Mouse (Mus musculus): ENCODE results near the gene Hist1h3f. TPM values are rescaled to one million over a fixed set of nuclear protein-coding genes. Genes with fewer than 3 reads are reported as not detected.
"Not testable (repeated sequence)": the region's sequence is repeated elsewhere in the genome, so short reads cannot be mapped to it uniquely, and the experiment has no call there.

The Hist1h3f gene
- polyA plus RNA-seq, 1 experiment from 2014 or later = not detected

DNA sequence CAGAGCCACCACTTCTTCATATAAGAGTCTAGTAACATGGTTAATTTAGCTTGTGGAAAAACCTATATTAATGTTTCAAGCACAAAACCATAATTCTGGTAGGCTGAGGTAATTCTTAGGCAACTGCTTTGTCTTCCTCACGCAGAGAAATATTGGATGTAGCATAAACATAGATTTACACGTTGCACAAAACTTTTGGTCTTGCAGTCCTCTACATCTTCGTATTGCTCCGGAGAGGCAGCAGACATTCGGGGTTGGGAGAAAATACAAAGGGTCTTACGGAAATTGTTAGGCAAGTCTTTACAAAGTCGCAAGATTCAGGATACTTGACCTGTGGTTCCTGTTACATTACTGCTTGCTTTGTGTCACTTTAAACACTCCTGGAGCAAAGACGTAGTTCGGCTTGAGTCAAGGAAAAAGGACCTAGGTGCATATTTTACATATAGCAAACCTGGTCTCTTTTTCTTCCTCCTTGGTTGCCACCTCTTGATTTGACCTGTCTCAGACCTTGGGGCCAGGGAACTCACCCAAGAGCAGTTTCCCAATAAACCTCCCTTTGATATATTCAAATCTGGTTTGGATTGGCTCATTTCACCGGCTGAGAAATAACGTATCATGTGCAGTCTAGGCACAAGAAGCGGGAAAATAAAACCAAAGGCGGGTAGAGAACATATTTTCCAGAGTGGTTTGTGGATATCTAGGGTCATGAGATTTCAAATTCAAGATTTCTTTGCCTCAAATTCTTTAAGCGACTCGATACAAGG is 9.3 kb upstream of the Hist1h3f start:
- H3K27ac ChIP-seq (ENCODE audit: low read depth, low read length) = peak overlapping the region; percentile 70
- H3K9me3 ChIP-seq (ENCODE audit: control insufficient read depth, low read length) = no peaks in the 10 kb centered on the region
- no peaks in the 10 kb centered on the region for H3K27me3 ChIP-seq (replicated peaks; ENCODE audit: control insufficient read depth, insufficient read depth, low read length)
- H3K9ac ChIP-seq (ENCODE audit: low read depth, low read length) = peak overlapping the region; percentile 47
- WGBS = under 1% methylated on average over 15 of the region's 15 CpGs
- peaks cover 25% of the 10 kb centered on the region for H3K4me1 ChIP-seq (ENCODE audit: control insufficient read depth, insufficient read depth, low read depth, low read length)
- peak; percentile 9 for ATAC-seq
- H3K36me3 ChIP-seq (ENCODE audit: control insufficient read depth, insufficient read depth, low read length) = no peaks in the 10 kb centered on the region
- H3K4me3 ChIP-seq (ENCODE audit: low read length) = peak overlapping the region; percentile 48
- H3K4me2 ChIP-seq (ENCODE audit: low read length) = peak overlapping the region; percentile 63

DNA sequence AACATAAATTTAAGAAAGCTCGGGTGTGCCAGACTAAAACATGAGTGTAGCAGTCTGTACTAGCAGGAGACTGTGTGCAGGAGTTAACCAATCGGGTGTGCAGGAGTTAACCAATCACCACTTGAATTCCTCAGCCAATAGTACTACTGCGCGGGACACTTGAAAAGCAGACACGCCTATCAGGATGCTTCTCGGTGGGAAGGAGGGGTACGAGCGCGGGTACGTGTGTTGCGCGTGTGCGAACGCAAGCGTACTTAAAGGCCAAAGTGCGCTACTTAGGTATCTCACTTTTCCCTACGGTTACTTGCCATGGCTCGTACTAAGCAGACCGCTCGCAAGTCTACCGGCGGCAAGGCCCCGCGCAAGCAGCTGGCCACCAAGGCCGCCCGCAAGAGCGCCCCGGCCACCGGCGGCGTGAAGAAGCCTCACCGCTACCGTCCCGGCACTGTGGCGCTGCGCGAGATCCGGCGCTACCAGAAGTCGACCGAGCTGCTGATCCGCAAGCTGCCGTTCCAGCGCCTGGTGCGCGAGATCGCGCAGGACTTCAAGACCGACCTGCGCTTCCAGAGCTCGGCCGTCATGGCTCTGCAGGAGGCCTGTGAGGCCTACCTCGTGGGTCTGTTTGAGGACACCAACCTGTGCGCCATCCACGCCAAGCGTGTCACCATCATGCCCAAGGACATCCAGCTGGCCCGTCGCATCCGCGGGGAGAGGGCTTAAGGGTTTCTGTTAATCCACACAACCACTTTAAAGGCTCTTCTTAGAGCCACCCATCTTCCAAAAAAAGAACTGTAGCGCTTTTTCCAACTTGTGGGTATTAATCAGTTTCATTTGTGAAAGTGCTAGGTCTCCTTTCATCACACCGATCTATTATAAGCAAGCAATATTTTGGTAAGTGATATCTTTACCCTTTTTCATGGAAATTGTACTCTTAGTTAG is 8.4 kb upstream of the Hist1h3f start, which contains the start of gene Hist1h3g:
Hist1h3g (plus strand) TSS at position 286 of the 939 bp plus-strand sequence.
- H3K4me2 ChIP-seq (ENCODE audit: low read length) = peak within 1 kb of the TSS; percentile 63
- H3K9ac ChIP-seq (ENCODE audit: low read depth, low read length) = peak within 1 kb of the TSS; percentile 47
- peak within 1 kb of the TSS; percentile 48 for H3K4me3 ChIP-seq (ENCODE audit: low read length)
- H3K27ac ChIP-seq (ENCODE audit: low read depth, low read length) = peak within 1 kb of the TSS; percentile 70
- not testable (repeated sequence) for H3K27me3 ChIP-seq (replicated peaks; ENCODE audit: control insufficient read depth, insufficient read depth, low read length); H3K36me3 ChIP-seq (ENCODE audit: control insufficient read depth, insufficient read depth, low read length); H3K9me3 ChIP-seq (ENCODE audit: control insufficient read depth, low read length)
- peaks cover 25% of the 10 kb centered on the region for H3K4me1 ChIP-seq (ENCODE audit: control insufficient read depth, insufficient read depth, low read depth, low read length)
- ATAC-seq = peak; percentile 94
- under 1% methylated on average over 36 of the region's 62 CpGs for WGBS

DNA sequence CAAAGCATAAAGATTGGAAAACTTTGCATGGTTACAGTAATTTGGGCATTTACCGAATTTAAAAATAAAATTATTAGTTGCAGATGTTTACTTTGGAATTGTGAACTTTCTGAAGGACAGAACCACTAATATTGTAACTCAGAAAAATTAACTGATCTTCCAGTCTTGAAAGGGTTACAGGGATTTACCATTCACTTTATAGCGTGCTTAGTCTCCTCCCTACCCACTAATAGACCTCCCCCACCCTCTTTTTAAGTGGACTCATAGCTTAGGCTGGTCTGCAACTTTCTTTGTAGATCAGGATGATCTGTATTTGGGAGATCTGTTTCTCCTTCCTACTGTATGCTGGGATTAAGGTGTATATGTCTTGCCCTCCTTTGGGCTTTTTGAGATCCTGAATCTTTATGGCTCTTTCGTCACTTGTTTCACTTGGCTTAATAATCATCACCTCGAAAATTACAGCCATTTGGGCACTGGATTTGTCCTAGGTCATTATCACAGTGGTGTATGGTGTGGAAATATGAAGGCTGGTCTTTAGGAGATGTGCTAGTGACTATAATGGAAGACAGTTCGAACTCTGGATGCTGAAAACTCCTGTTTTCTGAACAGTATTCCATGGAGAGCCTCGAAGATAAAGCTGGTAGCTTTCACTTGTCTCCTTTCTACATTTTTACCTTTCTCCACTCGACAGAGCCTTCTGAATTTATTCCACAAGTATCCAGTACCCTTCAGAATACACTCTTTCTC is 7.6 kb upstream of the Hist1h3f start:
- peaks cover 25% of the 10 kb centered on the region for H3K4me1 ChIP-seq (ENCODE audit: control insufficient read depth, insufficient read depth, low read depth, low read length)
- no peaks in the 10 kb centered on the region for H3K27me3 ChIP-seq (replicated peaks; ENCODE audit: control insufficient read depth, insufficient read depth, low read length)
- no peak for ATAC-seq
- WGBS = 19% methylated on average over 7 of the region's 7 CpGs
- H3K9ac ChIP-seq (ENCODE audit: low read depth, low read length) = no peak overlapping the region
- H3K27ac ChIP-seq (ENCODE audit: low read depth, low read length) = no peak overlapping the region
- H3K4me2 ChIP-seq (ENCODE audit: low read length) = peak overlapping the region; percentile 63
- peak overlapping the region; percentile 1 for H3K4me3 ChIP-seq (ENCODE audit: low read length)
- H3K9me3 ChIP-seq (ENCODE audit: control insufficient read depth, low read length) = no peaks in the 10 kb centered on the region
- no peaks in the 10 kb centered on the region for H3K36me3 ChIP-seq (ENCODE audit: control insufficient read depth, insufficient read depth, low read length)

DNA sequence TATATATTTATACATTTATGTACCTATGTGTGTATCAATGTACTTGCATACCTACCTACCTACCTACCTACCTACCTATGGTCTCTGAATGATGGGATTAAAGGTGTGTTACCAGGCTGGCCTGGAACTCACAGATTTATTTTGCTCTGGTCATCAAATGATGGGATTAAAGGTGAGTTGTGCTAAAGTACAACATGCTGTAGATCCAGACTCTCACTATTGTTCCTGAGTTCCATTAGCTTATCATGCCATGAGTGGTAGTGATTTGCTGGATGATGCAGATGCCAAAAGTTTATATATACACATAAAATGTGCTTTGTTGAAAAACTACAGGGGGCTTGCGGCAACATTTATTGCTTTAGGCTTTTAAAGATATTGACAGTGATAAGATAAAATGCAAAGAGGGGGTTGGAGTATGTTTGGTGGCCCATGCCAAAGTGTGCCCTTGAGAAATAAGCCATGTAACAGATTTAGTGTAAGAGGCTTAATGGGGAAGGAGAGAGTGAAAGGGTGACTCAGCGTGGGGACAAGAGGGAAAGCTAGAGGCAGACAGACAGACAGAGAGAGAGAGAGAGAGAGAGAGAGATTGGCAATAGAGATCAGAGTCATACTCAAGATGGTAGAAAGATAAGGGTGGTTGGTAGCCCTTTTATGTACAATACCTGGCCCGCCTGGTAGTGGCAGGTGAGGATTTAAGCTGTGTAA is 6.7 kb upstream of the Hist1h3f start:
- Histone ChIP-seq H3K4me3 (ENCODE audit: low read length) (no peak overlapping the region), H3K27ac (ENCODE audit: low read depth, low read length) (no peak overlapping the region), H3K27me3 (replicated peaks; ENCODE audit: control insufficient read depth, insufficient read depth, low read length) (no peaks in the 10 kb centered on the region), H3K36me3 (ENCODE audit: control insufficient read depth, insufficient read depth, low read length) (no peaks in the 10 kb centered on the region), H3K9me3 (ENCODE audit: control insufficient read depth, low read length) (no peaks in the 10 kb centered on the region), H3K9ac (ENCODE audit: low read depth, low read length) (no peak overlapping the region), H3K4me1 (ENCODE audit: control insufficient read depth, insufficient read depth, low read depth, low read length) (peaks cover 20% of the 10 kb centered on the region), H3K4me2 (ENCODE audit: low read length) (peak overlapping the region; percentile 25; the same call in 1 of the 2 replicates)
- ATAC-seq = no peak
- 85% methylated on average over 3 of the region's 3 CpGs for WGBS

DNA sequence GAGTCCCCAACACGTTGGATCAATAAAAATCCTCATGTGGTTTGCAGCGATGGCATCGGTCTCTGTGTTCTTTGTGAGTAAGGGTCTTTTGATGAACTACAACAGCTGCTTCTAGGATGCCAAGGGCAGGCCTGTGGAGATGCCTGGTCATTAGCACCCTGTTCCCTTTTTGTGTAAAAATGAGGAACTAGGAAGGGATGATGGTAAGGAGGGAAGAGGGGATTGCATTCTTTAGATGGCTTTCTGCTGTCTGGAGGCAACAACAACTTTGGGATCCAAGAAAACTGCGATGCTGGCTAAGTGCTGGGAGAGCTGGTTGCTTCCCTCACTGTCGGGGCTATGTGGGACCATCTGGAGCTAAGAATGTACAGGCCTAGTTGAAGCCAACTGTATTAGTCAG is 5.6 kb upstream of the Hist1h3f start:
- no peaks in the 10 kb centered on the region for H3K27me3 ChIP-seq (replicated peaks; ENCODE audit: control insufficient read depth, insufficient read depth, low read length)
- H3K4me1 ChIP-seq (ENCODE audit: control insufficient read depth, insufficient read depth, low read depth, low read length) = peaks cover 14% of the 10 kb centered on the region
- no peak for ATAC-seq
- H3K4me3 ChIP-seq (ENCODE audit: low read length) = no peak overlapping the region
- H3K9ac ChIP-seq (ENCODE audit: low read depth, low read length) = no peak overlapping the region
- H3K9me3 ChIP-seq (ENCODE audit: control insufficient read depth, low read length) = no peaks in the 10 kb centered on the region
- no peak overlapping the region for H3K27ac ChIP-seq (ENCODE audit: low read depth, low read length)
- no peaks in the 10 kb centered on the region for H3K36me3 ChIP-seq (ENCODE audit: control insufficient read depth, insufficient read depth, low read length)
- H3K4me2 ChIP-seq (ENCODE audit: low read length) = no peak overlapping the region
- 79% methylated on average over 5 of the region's 5 CpGs for WGBS

DNA sequence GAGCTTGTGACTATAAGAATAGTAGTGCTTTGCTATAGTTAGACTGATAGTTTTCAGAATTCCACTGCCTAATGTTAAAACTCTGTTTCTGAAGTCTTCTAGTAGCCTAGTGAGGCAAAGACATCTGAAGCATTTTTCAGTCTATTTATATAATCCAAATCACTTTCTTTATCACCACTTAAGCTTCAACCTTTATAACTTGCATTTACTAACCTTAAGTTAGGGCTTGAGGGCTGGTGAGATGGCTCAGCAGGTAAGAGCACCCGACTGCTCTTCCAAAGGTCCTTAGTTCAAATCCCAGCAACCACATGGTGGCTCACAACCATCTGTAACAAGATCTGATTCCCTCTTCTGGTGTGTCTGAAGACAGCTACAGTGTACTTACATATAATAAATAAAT is 4.0 kb upstream of the Hist1h3f start:
- H3K4me3 ChIP-seq (ENCODE audit: low read length); H3K9me3 ChIP-seq (ENCODE audit: control insufficient read depth, low read length); H3K27ac ChIP-seq (ENCODE audit: low read depth, low read length); H3K27me3 ChIP-seq (replicated peaks; ENCODE audit: control insufficient read depth, insufficient read depth, low read length); H3K4me1 ChIP-seq (ENCODE audit: control insufficient read depth, insufficient read depth, low read depth, low read length); H3K4me2 ChIP-seq (ENCODE audit: low read length); H3K36me3 ChIP-seq (ENCODE audit: control insufficient read depth, insufficient read depth, low read length); H3K9ac ChIP-seq (ENCODE audit: low read depth, low read length); ATAC-seq: not testable (repeated sequence)
- 89% methylated on average over 1 of the region's 1 CpGs for WGBS

DNA sequence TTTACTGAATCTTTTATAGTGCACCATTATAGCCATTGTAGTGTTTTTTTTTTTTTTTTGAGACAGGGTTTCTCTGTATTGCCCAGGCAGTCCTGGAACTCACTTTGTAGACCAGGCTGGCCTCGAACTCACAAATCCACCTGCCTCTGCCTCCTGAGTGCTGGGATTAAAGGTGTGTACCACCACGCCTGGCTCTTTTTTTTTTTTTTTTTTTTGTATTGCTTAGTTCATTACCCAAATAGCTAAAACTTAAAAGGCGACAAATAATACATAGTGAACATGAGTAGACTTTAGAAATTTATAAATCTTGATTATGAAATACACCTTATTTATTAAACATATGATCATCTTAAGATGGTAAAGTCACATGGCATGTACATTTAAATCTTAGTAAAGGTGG is 2.4 kb upstream of the Hist1h3f start:
- peaks cover 4% of the 10 kb centered on the region for H3K4me1 ChIP-seq (ENCODE audit: control insufficient read depth, insufficient read depth, low read depth, low read length)
- H3K9me3 ChIP-seq (ENCODE audit: control insufficient read depth, low read length) = no peaks in the 10 kb centered on the region
- no peak overlapping the region for H3K9ac ChIP-seq (ENCODE audit: low read depth, low read length)
- no peaks in the 10 kb centered on the region for H3K27me3 ChIP-seq (replicated peaks; ENCODE audit: control insufficient read depth, insufficient read depth, low read length)
- no peak overlapping the region for H3K27ac ChIP-seq (ENCODE audit: low read depth, low read length)
- no peaks in the 10 kb centered on the region for H3K36me3 ChIP-seq (ENCODE audit: control insufficient read depth, insufficient read depth, low read length)
- no peak for ATAC-seq
- WGBS = 87% methylated on average over 3 of the region's 3 CpGs
- H3K4me2 ChIP-seq (ENCODE audit: low read length) = no peak overlapping the region
- no peak overlapping the region for H3K4me3 ChIP-seq (ENCODE audit: low read length)

DNA sequence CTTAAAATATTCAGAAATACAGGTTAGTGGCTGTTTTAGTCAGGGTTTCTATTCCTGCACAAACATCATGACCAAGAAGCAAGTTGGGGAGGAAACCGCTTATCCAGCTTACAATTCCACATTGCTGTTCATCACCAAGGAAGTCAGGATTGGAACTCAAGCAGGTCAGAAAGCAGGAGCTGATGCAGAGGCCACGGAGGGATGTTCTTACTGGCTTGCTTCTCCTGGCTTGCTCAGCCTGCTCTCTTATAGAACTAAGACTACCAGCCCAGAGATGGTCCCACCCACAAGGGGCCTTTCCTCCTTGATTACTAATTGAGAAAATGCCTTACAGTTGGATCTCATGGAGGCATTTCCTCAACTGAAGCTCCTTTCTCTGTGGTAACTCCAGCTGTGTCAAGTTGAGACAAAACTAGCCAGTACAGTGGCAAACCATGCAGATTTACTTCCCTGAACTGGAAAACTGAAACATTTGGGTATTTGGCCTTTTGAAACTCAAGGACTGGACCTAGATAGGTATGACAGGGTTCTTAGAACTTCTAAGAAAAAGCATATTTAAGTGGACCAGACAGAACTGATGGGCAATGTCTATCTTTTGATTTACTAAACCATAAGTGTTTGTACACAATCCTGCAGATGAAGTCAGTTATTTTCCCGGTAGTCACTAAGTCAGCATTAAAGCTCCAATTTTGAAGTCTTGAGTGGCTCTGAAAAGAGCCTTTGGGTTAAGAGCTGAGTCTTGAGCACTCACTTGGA is 1.4 kb upstream of the Hist1h3f start:
- H3K4me2 ChIP-seq (ENCODE audit: low read length) = peak overlapping the region; percentile 83
- peak overlapping the region; percentile 56 for H3K9ac ChIP-seq (ENCODE audit: low read depth, low read length)
- H3K9me3 ChIP-seq (ENCODE audit: control insufficient read depth, low read length); H3K27ac ChIP-seq (ENCODE audit: low read depth, low read length); H3K27me3 ChIP-seq (replicated peaks; ENCODE audit: control insufficient read depth, insufficient read depth, low read length); H3K36me3 ChIP-seq (ENCODE audit: control insufficient read depth, insufficient read depth, low read length); ATAC-seq; H3K4me1 ChIP-seq (ENCODE audit: control insufficient read depth, insufficient read depth, low read depth, low read length): not testable (repeated sequence)
- WGBS = 4% methylated on average over 3 of the region's 3 CpGs
- peak overlapping the region; percentile 47 for H3K4me3 ChIP-seq (ENCODE audit: low read length)
